Mouse (Mus musculus): Measurements from ENCODE around the gene Tfr2. TPM values are rescaled to one million over a fixed set of nuclear protein-coding genes. Genes with fewer than 3 reads are reported as not detected.
A peak's percentile ranks its signal among the peaks of the same experiment; 100 is the strongest.

Tfr2 gene
- polyA plus RNA-seq, 2 experiments from 2014 or later: 1.6 TPM; not detected in 1

- peak; percentile 86 for ATAC-seq
These were observed 59.1 kb downstream of the Tfr2 start, which contains the start of the genes Fbxo24, Lrch4 and Gm20605 for GRCm38 (mm10) chr5:137628498-137629305. TSS of gene Fbxo24 (minus strand) at chr5:137629002. TSS of gene Lrch4 (plus strand) at chr5:137629121. TSS of gene Gm20605 (plus strand) at chr5:137629175.

- no peak for ATAC-seq
These were observed 59.7 kb downstream of the Tfr2 start for GRCm38 (mm10) chr5:137629306-137629721.

GRCm38 (mm10) chr5:137629906-137630545, 60.4 kb downstream of the Tfr2 start:
- ATAC-seq: no peak

- no peak for ATAC-seq
These were observed 61.0 kb downstream of the Tfr2 start for GRCm38 (mm10) chr5:137630602-137631001.

- ATAC-seq: peak; percentile 48
These were observed 61.5 kb downstream of the Tfr2 start for GRCm38 (mm10) chr5:137631171-137631570.

- ATAC-seq: no peak
These were observed 62.0 kb downstream of the Tfr2 start for GRCm38 (mm10) chr5:137631591-137631990.

GRCm38 (mm10) chr5:137633397-137634084, 63.9 kb downstream of the Tfr2 start:
- ATAC-seq: no peak

Other genes starting within 250 kb of the Tfr2 start
- 10 to 100 TPM in 1 of 2 experiments, 1 to 10 TPM in 1; 9.2 to 16.7 TPM for gene Slc12a9, start 236.2 kb upstream of the Tfr2 start, polyA plus RNA-seq (2017; shearing (Covaris generic))
- gene Ephb4, start 219.7 kb upstream of the Tfr2 start, polyA plus RNA-seq (2017; shearing (Covaris generic)): not detected
- under 1 TPM; 0.27 to 0.39 TPM for gene Zan, start 92.8 kb upstream of the Tfr2 start, polyA plus RNA-seq (2017; shearing (Covaris generic))
- gene Pop7, start 67.3 kb upstream of the Tfr2 start, polyA plus RNA-seq (2017; shearing (Covaris generic)): 10 to 100 TPM; 44.2 to 57.4 TPM
- 10 to 100 TPM; 35.6 to 36.1 TPM for gene Gigyf1, start 51.3 kb upstream of the Tfr2 start, polyA plus RNA-seq (2017; shearing (Covaris generic))
- gene Epo, start 36.6 kb upstream of the Tfr2 start, polyA plus RNA-seq (2017; shearing (Covaris generic)): not detected
- 10 to 100 TPM; 36.8 to 66.7 TPM for gene Gnb2, start 36.3 kb upstream of the Tfr2 start, polyA plus RNA-seq (2017; shearing (Covaris generic))
- not detected for gene Actl6b, start 16.3 kb upstream of the Tfr2 start, polyA plus RNA-seq (2017; shearing (Covaris generic))
- 10 to 100 TPM; 27.3 to 28.8 TPM for gene Mospd3, start 31.2 kb downstream of the Tfr2 start, polyA plus RNA-seq (2017; shearing (Covaris generic))
- gene Pcolce, start 43.9 kb downstream of the Tfr2 start, polyA plus RNA-seq (2017; shearing (Covaris generic)): 1 to 10 TPM in 1 of 2 experiments, not detected in 1; 1.4 TPM
- gene Fbxo24, start 59.2 kb downstream of the Tfr2 start, polyA plus RNA-seq (2017; shearing (Covaris generic)): under 1 TPM; 0.46 to 0.49 TPM
- gene Lrch4, start 59.3 kb downstream of the Tfr2 start, polyA plus RNA-seq (2017; shearing (Covaris generic)): 10 to 100 TPM; 46.5 to 81.2 TPM
- 10 to 100 TPM; 11.5 to 15.5 TPM for gene Gm20605, start 59.3 kb downstream of the Tfr2 start, polyA plus RNA-seq (2017; shearing (Covaris generic))
- 10 to 100 TPM; 43.0 to 46.6 TPM for gene Sap25, start 71.5 kb downstream of the Tfr2 start, polyA plus RNA-seq (2017; shearing (Covaris generic))
- not detected for gene Irs3, start 75.9 kb downstream of the Tfr2 start, polyA plus RNA-seq (2017; shearing (Covaris generic))
- 10 to 100 TPM; 14.3 to 15.7 TPM for gene Agfg2, start 114.9 kb downstream of the Tfr2 start, polyA plus RNA-seq (2017; shearing (Covaris generic))
- under 1 TPM in 1 of 2 experiments, not detected in 1; 0.11 TPM for gene Nyap1, start 171.8 kb downstream of the Tfr2 start, polyA plus RNA-seq (2017; shearing (Covaris generic))
- 10 to 100 TPM; 49.6 to 62.4 TPM for gene Tsc22d4, start 175.9 kb downstream of the Tfr2 start, polyA plus RNA-seq (2017; shearing (Covaris generic))
- gene Ppp1r35, start 209.0 kb downstream of the Tfr2 start, polyA plus RNA-seq (2017; shearing (Covaris generic)): 1 to 10 TPM; 6.9 to 7.0 TPM
- gene Mepce, start 217.8 kb downstream of the Tfr2 start, polyA plus RNA-seq (2017; shearing (Covaris generic)): 10 to 100 TPM; 27.5 to 32.3 TPM
- 10 to 100 TPM; 15.2 to 24.8 TPM for gene Zcwpw1, start 218.0 kb downstream of the Tfr2 start, polyA plus RNA-seq (2017; shearing (Covaris generic))

Measured in CD4-positive, CD25-positive, alpha-beta regulatory T cell, adult 4 months (primary cell).